In the genomic region with DNA sequence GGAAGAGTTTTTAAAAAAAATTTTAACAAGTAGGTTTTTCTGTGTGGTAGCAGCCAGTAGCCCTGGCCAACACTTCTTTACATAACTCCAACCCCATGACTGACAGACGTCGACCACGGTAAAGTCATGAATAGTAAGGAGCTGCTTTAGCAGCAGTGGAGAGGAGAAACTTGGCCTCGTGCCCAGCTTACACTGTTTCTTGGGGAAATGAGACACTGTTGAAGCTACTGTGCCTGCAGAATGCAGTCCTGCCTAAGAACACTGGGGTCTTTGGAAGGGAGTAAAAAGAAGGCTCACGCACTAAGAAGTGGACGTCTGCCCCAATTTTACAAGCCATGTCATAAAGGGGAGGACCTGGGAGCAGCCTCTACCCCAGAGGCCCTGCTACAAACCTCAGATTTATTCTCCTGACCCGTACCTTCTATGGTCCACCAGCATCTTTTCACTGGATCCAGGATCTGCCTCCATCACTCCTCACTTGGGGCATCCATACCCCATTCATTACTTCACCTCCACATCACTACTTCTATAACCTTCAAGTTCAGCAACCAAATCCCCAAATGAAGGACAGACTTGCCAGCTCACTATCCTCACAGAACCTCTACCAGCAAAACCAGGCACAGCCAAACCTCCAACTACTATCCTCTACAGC, we compare ENCODE assay signal across 9 mouse cellular contexts.
DNase-seq lines count a peak whose midpoint lies in the region; ATAC-seq and TF ChIP-seq lines count a peak whose summit lies in the region.
"Had no signal": no experiment of that assay in that cellular context is flagged by ENCODE, and none has a peak within 500 bp of the region (broad histone marks: within the 10 kb centered on the region; RNA-seq: fewer than 3 reads in every experiment).

No protein-coding gene starts in this region.

- no peaks in the 10 kb centered on the region for H3K27me3 ChIP-seq in neural tube, embryonic 11.5 days (ENCODE audit: control insufficient read depth, insufficient read depth, low read length)
- H3K27me3 ChIP-seq in neural tube, embryonic 15.5 days (replicated peaks) = no peaks in the 10 kb centered on the region
- H3K27me3 ChIP-seq in forebrain, embryonic 16.5 days (replicated peaks; ENCODE audit: control insufficient read depth, insufficient read depth, low read length) = no peaks in the 10 kb centered on the region
- no peaks in the 10 kb centered on the region for H3K27me3 ChIP-seq in lung, embryonic 14.5 days (ENCODE audit: insufficient read depth, low read length)
- H3K27me3 ChIP-seq: heart, embryonic 13.5 days had no signal

- H3K4me2 ChIP-seq in neural tube, embryonic 11.5 days (ENCODE audit: low read depth) = no peak overlapping the region
- H3K4me2 ChIP-seq in neural tube, embryonic 15.5 days = no peak overlapping the region
- H3K4me2 ChIP-seq in forebrain, embryonic 16.5 days (ENCODE audit: low read length) = no peak overlapping the region
- no peak overlapping the region for H3K4me2 ChIP-seq in lung, embryonic 14.5 days
- H3K4me2 ChIP-seq: heart, embryonic 13.5 days had no signal

- DNase-seq in neural tube, embryonic 11.5 days (ENCODE audit: low spot score) = peak; percentile 36
- DNase-seq in kidney, postnatal 10 days = peak; percentile 78
- DNase-seq in lung, embryonic 14.5 days = peak; percentile 94
- DNase-seq in telencephalon, adult 2 months (ENCODE audit: low read depth, low spot score) = peak; percentile 10
- no peak for DNase-seq in heart, adult 8-10 months (ENCODE audit: low spot score)
- no peak for DNase-seq in embryo, embryonic 10.5 days (ENCODE audit: low spot score)

- no peak overlapping the region for H3K4me3 ChIP-seq in neural tube, embryonic 11.5 days (ENCODE audit: low read depth, low read length)
- no peak overlapping the region for H3K4me3 ChIP-seq in neural tube, embryonic 15.5 days (replicated peaks)
- H3K4me3 ChIP-seq in forebrain, embryonic 16.5 days (replicated peaks; ENCODE audit: low read length) = no peak overlapping the region
- H3K4me3 ChIP-seq in lung, embryonic 14.5 days (ENCODE audit: low read depth, low read length) = no peak overlapping the region
- H3K4me3 ChIP-seq: heart, embryonic 13.5 days had no signal

- H3K9me3 ChIP-seq in neural tube, embryonic 11.5 days (ENCODE audit: control insufficient read depth, low read length) = no peaks in the 10 kb centered on the region
- H3K9me3 ChIP-seq in neural tube, embryonic 15.5 days (replicated peaks) = no peaks in the 10 kb centered on the region
- no peaks in the 10 kb centered on the region for H3K9me3 ChIP-seq in forebrain, embryonic 16.5 days (ENCODE audit: control insufficient read depth, low read length)
- H3K9me3 ChIP-seq in lung, embryonic 14.5 days (ENCODE audit: low read depth, low read length) = no peaks in the 10 kb centered on the region
- H3K9me3 ChIP-seq: heart, embryonic 13.5 days had no signal

- H3K4me1 ChIP-seq in neural tube, embryonic 11.5 days (ENCODE audit: control insufficient read depth, insufficient read depth, low read length) = peaks cover 7% of the 10 kb centered on the region; the same call in 1 of the 2 replicates
- H3K4me1 ChIP-seq in neural tube, embryonic 15.5 days = 0 out of 2 replicates have a peak, but pooled peaks cover 8% of the 10 kb centered on the region
- H3K4me1 ChIP-seq in forebrain, embryonic 16.5 days (replicated peaks; ENCODE audit: control insufficient read depth, insufficient read depth, low read length) = peaks cover 9% of the 10 kb centered on the region
- 0 out of 2 replicates have a peak, but pooled peaks cover 7% of the 10 kb centered on the region for H3K4me1 ChIP-seq in lung, embryonic 14.5 days (ENCODE audit: insufficient read depth)

- no peak overlapping the region for H3K9ac ChIP-seq in neural tube, embryonic 11.5 days (ENCODE audit: low read length)
- no peak overlapping the region for H3K9ac ChIP-seq in neural tube, embryonic 15.5 days (replicated peaks)
- no peak overlapping the region for H3K9ac ChIP-seq in forebrain, embryonic 16.5 days (replicated peaks; ENCODE audit: low read depth, low read length)
- H3K9ac ChIP-seq in lung, embryonic 14.5 days = no peak overlapping the region
- H3K9ac ChIP-seq: heart, embryonic 13.5 days had no signal

- no peak for TF ChIP-seq CTCF in lung, embryonic 14.5 days (IDR thresholded peaks at IDR 0.05; ENCODE audit: low read depth)

- H3K27ac ChIP-seq in neural tube, embryonic 11.5 days (ENCODE audit: low read depth, low read length) = no peak overlapping the region
- H3K27ac ChIP-seq in neural tube, embryonic 15.5 days (replicated peaks) = no peak overlapping the region
- H3K27ac ChIP-seq in forebrain, embryonic 16.5 days (ENCODE audit: low read length) = no peak overlapping the region
- H3K27ac ChIP-seq in lung, embryonic 14.5 days (ENCODE audit: low read depth) = no peak overlapping the region
- H3K27ac ChIP-seq: heart, embryonic 13.5 days had no signal

- ATAC-seq in neural tube, embryonic 11.5 days (ENCODE audit: insufficient read depth, low FRiP score, low TSS enrichment) = no peak
- no peak for ATAC-seq in neural tube, embryonic 15.5 days (ENCODE audit: low FRiP score)
- ATAC-seq in forebrain, embryonic 16.5 days = peak; percentile 96
- peak; percentile 75 for ATAC-seq in lung, embryonic 14.5 days (ENCODE audit: insufficient read depth)

- no peaks in the 10 kb centered on the region for H3K36me3 ChIP-seq in neural tube, embryonic 11.5 days (ENCODE audit: control insufficient read depth, insufficient read depth, low read length)
- H3K36me3 ChIP-seq in neural tube, embryonic 15.5 days = no peaks in the 10 kb centered on the region
- no peaks in the 10 kb centered on the region for H3K36me3 ChIP-seq in forebrain, embryonic 16.5 days (ENCODE audit: control insufficient read depth, insufficient read depth)
- H3K36me3 ChIP-seq in lung, embryonic 14.5 days (ENCODE audit: insufficient read depth) = no peaks in the 10 kb centered on the region
- H3K36me3 ChIP-seq: heart, embryonic 13.5 days had no signal

- 59% methylated on average over 7 of the region's 7 CpGs for WGBS in neural tube, embryonic 11.5 days
- WGBS in neural tube, embryonic 15.5 days = 36% methylated on average over 7 of the region's 7 CpGs
- WGBS in forebrain, embryonic 16.5 days = 11% methylated on average over 7 of the region's 7 CpGs
- WGBS in lung, embryonic 14.5 days = 23% methylated on average over 7 of the region's 7 CpGs

Comparison
In these comparisons a context has a peak if more than half of its experiments do, and no peak if none do; other contexts are left out.
1. ATAC-seq: peak in forebrain, embryonic 16.5 days (single experiment) and lung, embryonic 14.5 days (single experiment); none in neural tube, embryonic 11.5 days (single experiment) and neural tube, embryonic 15.5 days (single experiment).
2. DNase-seq: peak in neural tube, embryonic 11.5 days (single experiment), kidney, postnatal 10 days (single experiment), lung, embryonic 14.5 days (single experiment) and telencephalon, adult 2 months (single experiment); none in heart, adult 8-10 months (single experiment) and embryo, embryonic 10.5 days (single experiment).